Comparison of ENCODE assay signal across 8 mouse cellular contexts in genomic region chr5:52833005-52833404, GRCm38 (mm10). TPM values are rescaled to one million over a fixed set of nuclear protein-coding genes. Genes with fewer than 3 reads are reported as not detected.
A peak's percentile ranks its signal among the peaks of the same experiment; 100 is the strongest.
DNase-seq lines count a peak whose midpoint lies in the region; ATAC-seq lines count a peak whose summit lies in the region.

No protein-coding gene starts in this region.

- 0 out of 2 replicates have a peak overlapping the region, but pooled peaks have one; percentile 5 for H3K9ac ChIP-seq in heart, embryonic 12.5 days
- H3K9ac ChIP-seq in limb, embryonic 13.5 days, result peak overlapping the region; percentile 54
- H3K9ac ChIP-seq in midbrain, embryonic 15.5 days, result no peak overlapping the region

- H3K4me2 ChIP-seq in heart, embryonic 12.5 days, result peak overlapping the region; percentile 81; the same call in 1 of the 2 replicates
- peak overlapping the region; percentile 81 for H3K4me2 ChIP-seq in limb, embryonic 13.5 days (replicated peaks)
- H3K4me2 ChIP-seq in midbrain, embryonic 15.5 days, result peak overlapping the region; percentile 80

- DNase-seq in lung, adult 18-20 months, result peak; percentile 18 to 36
- no peak for DNase-seq in lung, postnatal 14 days
- DNase-seq in c-Kit-positive CD71-negative TER-119-negative erythroid progenitor cells, embryonic 14.5 days (ENCODE audit: low read depth), result peak; percentile 23
- DNase-seq in gastrocnemius, adult 8-10 months (ENCODE audit: low spot score in 2 of 2), result no peak

- H3K4me1 ChIP-seq in heart, embryonic 12.5 days (replicated peaks), result peaks cover 18% of the 10 kb centered on the region
- peaks cover 19% of the 10 kb centered on the region for H3K4me1 ChIP-seq in limb, embryonic 13.5 days
- H3K4me1 ChIP-seq in midbrain, embryonic 15.5 days, result peaks cover 31% of the 10 kb centered on the region

- H3K27me3 ChIP-seq in heart, embryonic 12.5 days (replicated peaks), result no peaks in the 10 kb centered on the region
- no peaks in the 10 kb centered on the region for H3K27me3 ChIP-seq in limb, embryonic 13.5 days
- H3K27me3 ChIP-seq in midbrain, embryonic 15.5 days (replicated peaks), result no peaks in the 10 kb centered on the region

- no peak for ATAC-seq in heart, embryonic 12.5 days (ENCODE audit: insufficient number of reproducible peaks, low FRiP score)
- ATAC-seq in limb, embryonic 13.5 days (ENCODE audit: low FRiP score, low read depth), result no peak
- ATAC-seq in midbrain, embryonic 15.5 days (replicated peaks), result no peak; the same call in 1 of the 2 replicates
- ATAC-seq in monocyte, adult 5-6 weeks (replicated peaks; ENCODE audit: insufficient number of reproducible peaks, low FRiP score, low TSS enrichment, poor library complexity, severe bottlenecking), result no peak

- peak overlapping the region; percentile 73 for H3K27ac ChIP-seq in heart, embryonic 12.5 days (ENCODE audit: poor library complexity, severe bottlenecking)
- peak overlapping the region; percentile 77; the same call in 1 of the 2 replicates for H3K27ac ChIP-seq in limb, embryonic 13.5 days
- peak overlapping the region; percentile 88 for H3K27ac ChIP-seq in midbrain, embryonic 15.5 days

- no peaks in the 10 kb centered on the region for H3K9me3 ChIP-seq in heart, embryonic 12.5 days (replicated peaks)
- peaks cover 6% of the 10 kb centered on the region; the same call in 1 of the 2 replicates for H3K9me3 ChIP-seq in limb, embryonic 13.5 days
- no peaks in the 10 kb centered on the region for H3K9me3 ChIP-seq in midbrain, embryonic 15.5 days

- 0 out of 2 replicates have a peak overlapping the region, but pooled peaks have one; percentile 80 for H3K4me3 ChIP-seq in heart, embryonic 12.5 days
- H3K4me3 ChIP-seq in limb, embryonic 13.5 days, result peak overlapping the region; percentile 79
- H3K4me3 ChIP-seq in midbrain, embryonic 15.5 days, result peak overlapping the region; percentile 75

- H3K36me3 ChIP-seq in heart, embryonic 12.5 days, result peaks cover 17% of the 10 kb centered on the region
- H3K36me3 ChIP-seq in limb, embryonic 13.5 days, result peaks cover 18% of the 10 kb centered on the region
- H3K36me3 ChIP-seq in midbrain, embryonic 15.5 days (replicated peaks), result peaks cover 5% of the 10 kb centered on the region; the same call in 1 of the 2 replicates

RNA-seq across cellular contexts. Expression of gene Anapc4, which starts 0.8 kb away (rescaled TPM):
- polyA plus RNA-seq in heart, embryonic 12.5 days (2016; fragmentation: Nextera tagmentation; extraction: Ambion mirVana), result 80.9 and 81.0 TPM in 2 replicates
- polyA plus RNA-seq in limb, embryonic 13.5 days (2015; fragmentation: Nextera tagmentation; extraction: Ambion mirVana), result 128 TPM in 2 replicates
- 115 TPM in 2 replicates for polyA plus RNA-seq in midbrain, embryonic 15.5 days (2015; fragmentation: Nextera tagmentation; extraction: Ambion mirVana)
- total RNA-seq in monocyte, adult 5-6 weeks (2017), result 44.5 to 78.4 TPM (median 70.0 TPM) in 3 replicates
- 10 to 100 TPM; 24.9 to 35.0 (median 28.4) TPM for total RNA-seq in gastrocnemius, adult 8-10 months (2022)

RNA-seq across cellular contexts. Expression of gene Zcchc4, which starts 57.8 kb away (rescaled TPM):
- polyA plus RNA-seq in heart, embryonic 12.5 days (2016; fragmentation: Nextera tagmentation; extraction: Ambion mirVana), result 10.6 and 11.4 TPM in 2 replicates
- polyA plus RNA-seq in limb, embryonic 13.5 days (2015; fragmentation: Nextera tagmentation; extraction: Ambion mirVana), result 21.6 and 22.0 TPM in 2 replicates
- polyA plus RNA-seq in midbrain, embryonic 15.5 days (2015; fragmentation: Nextera tagmentation; extraction: Ambion mirVana), result 11.3 and 13.1 TPM in 2 replicates
- total RNA-seq in monocyte, adult 5-6 weeks (2017), result 7.8 to 21.0 TPM (median 10.4 TPM) in 3 replicates
- total RNA-seq in gastrocnemius, adult 8-10 months (2022), result 1 to 10 TPM; 2.8 to 5.8 (median 4.4) TPM

Comparison
In these comparisons a context has a peak if more than half of its experiments do, and no peak if none do; other contexts are left out.
1. DNase-seq: peak in lung, adult 18-20 months (2 of 2) and c-Kit-positive CD71-negative TER-119-negative erythroid progenitor cells, embryonic 14.5 days (single experiment); none in lung, postnatal 14 days (single experiment) and gastrocnemius, adult 8-10 months (0 of 2).
2. Peak in every context shown above with its lines, with median percentiles within 50 percentile points of each other: H3K27ac ChIP-seq, H3K4me2 ChIP-seq and H3K4me3 ChIP-seq.